Mouse (Mus musculus): ENCODE results near the gene Rims3. TPM values are rescaled to one million over a fixed set of nuclear protein-coding genes. Genes with fewer than 3 reads are reported as not detected.

Rims3 gene
- total and polyA plus RNA-seq, 2 experiments: 0.65 TPM

- WGBS: 3% methylated on average over 10 of the region's 10 CpGs
- Histone ChIP-seq H3K4me3 (ENCODE audit: insufficient read depth, low read depth, low read length) (no peak overlapping the region), H3K9ac (ENCODE audit: low read depth, low read length) (no peak overlapping the region), H3K27me3 (ENCODE audit: control insufficient read depth, insufficient read depth, low read length) (peaks cover 6% of the 10 kb centered on the region; the same call in 1 of the 2 replicates), H3K27ac (replicated peaks; ENCODE audit: insufficient read depth, low read depth, low read length) (no peak overlapping the region), H3K36me3 (ENCODE audit: control insufficient read depth, insufficient read depth, low read length) (no peaks in the 10 kb centered on the region), H3K79me2 (ENCODE audit: control insufficient read depth, insufficient read depth, low read length) (no peaks in the 10 kb centered on the region), H3K4me1 (ENCODE audit: control insufficient read depth, insufficient read depth, low read length) (no peaks in the 10 kb centered on the region)
- DNase-seq (ENCODE audit: extremely low read depth, low read depth, low spot score): peak; percentile 23
- TF ChIP-seq CTCF (IDR thresholded peaks at IDR 0.05; ENCODE audit: low read depth, low read length) (peak; percentile 85), POLR2A (IDR thresholded peaks at IDR 0.05; ENCODE audit: extremely low read depth, insufficient read depth, low read length) (no peak)
These were observed 3.7 kb upstream of the Rims3 start for GRCm38 (mm10) chr4:120850946-120851345.

- Histone ChIP-seq H3K4me3 (ENCODE audit: insufficient read depth, low read depth, low read length) (no peak overlapping the region), H3K9ac (ENCODE audit: low read depth, low read length) (no peak overlapping the region), H3K27ac (replicated peaks; ENCODE audit: insufficient read depth, low read depth, low read length) (no peak overlapping the region), H3K27me3 (ENCODE audit: control insufficient read depth, insufficient read depth, low read length) (peaks cover 6% of the 10 kb centered on the region; the same call in 1 of the 2 replicates), H3K79me2 (ENCODE audit: control insufficient read depth, insufficient read depth, low read length) (no peaks in the 10 kb centered on the region), H3K4me1 (ENCODE audit: control insufficient read depth, insufficient read depth, low read length) (no peaks in the 10 kb centered on the region), H3K36me3 (ENCODE audit: control insufficient read depth, insufficient read depth, low read length) (no peaks in the 10 kb centered on the region)
- no peak for TF ChIP-seq CTCF (IDR thresholded peaks at IDR 0.05; ENCODE audit: low read depth, low read length)
- TF ChIP-seq POLR2A (IDR thresholded peaks at IDR 0.05; ENCODE audit: extremely low read depth, insufficient read depth, low read length): no peak
- WGBS: 64% methylated on average over 7 of the region's 7 CpGs
- DNase-seq (ENCODE audit: extremely low read depth, low read depth, low spot score): no peak
These were observed 894 bp downstream of the Rims3 start for GRCm38 (mm10) chr4:120855360-120856060.

GRCm38 (mm10) chr4:120856376-120856775, 1.8 kb downstream of the Rims3 start:
- TF ChIP-seq CTCF (IDR thresholded peaks at IDR 0.05; ENCODE audit: low read depth, low read length) (no peak), POLR2A (IDR thresholded peaks at IDR 0.05; ENCODE audit: extremely low read depth, insufficient read depth, low read length) (no peak)
- H3K4me3 ChIP-seq (ENCODE audit: insufficient read depth, low read depth, low read length): no peak overlapping the region
- H3K36me3 ChIP-seq (ENCODE audit: control insufficient read depth, insufficient read depth, low read length): no peaks in the 10 kb centered on the region
- H3K79me2 ChIP-seq (ENCODE audit: control insufficient read depth, insufficient read depth, low read length): no peaks in the 10 kb centered on the region
- WGBS: 57% methylated on average over 5 of the region's 5 CpGs
- no peak for DNase-seq (ENCODE audit: extremely low read depth, low read depth, low spot score)
- no peak overlapping the region for H3K27ac ChIP-seq (replicated peaks; ENCODE audit: insufficient read depth, low read depth, low read length)
- peaks cover 6% of the 10 kb centered on the region; the same call in 1 of the 2 replicates for H3K27me3 ChIP-seq (ENCODE audit: control insufficient read depth, insufficient read depth, low read length)
- no peak overlapping the region for H3K9ac ChIP-seq (ENCODE audit: low read depth, low read length)
- no peaks in the 10 kb centered on the region for H3K4me1 ChIP-seq (ENCODE audit: control insufficient read depth, insufficient read depth, low read length)

GRCm38 (mm10) chr4:120859865-120860264, 5.2 kb downstream of the Rims3 start:
- DNase-seq (ENCODE audit: extremely low read depth, low read depth, low spot score): no peak
- H3K36me3 ChIP-seq (ENCODE audit: control insufficient read depth, insufficient read depth, low read length): no peaks in the 10 kb centered on the region
- no peak for TF ChIP-seq CTCF (IDR thresholded peaks at IDR 0.05; ENCODE audit: low read depth, low read length)
- no peak for TF ChIP-seq POLR2A (IDR thresholded peaks at IDR 0.05; ENCODE audit: extremely low read depth, insufficient read depth, low read length)
- no peak overlapping the region for H3K27ac ChIP-seq (replicated peaks; ENCODE audit: insufficient read depth, low read depth, low read length)
- no peak overlapping the region for H3K4me3 ChIP-seq (ENCODE audit: insufficient read depth, low read depth, low read length)
- WGBS: 78% methylated on average over 7 of the region's 7 CpGs
- H3K4me1 ChIP-seq (ENCODE audit: control insufficient read depth, insufficient read depth, low read length): no peaks in the 10 kb centered on the region
- H3K27me3 ChIP-seq (ENCODE audit: control insufficient read depth, insufficient read depth, low read length): peaks cover 1% of the 10 kb centered on the region; the same call in 1 of the 2 replicates
- no peaks in the 10 kb centered on the region for H3K79me2 ChIP-seq (ENCODE audit: control insufficient read depth, insufficient read depth, low read length)
- H3K9ac ChIP-seq (ENCODE audit: low read depth, low read length): no peak overlapping the region

- no peak overlapping the region for H3K4me3 ChIP-seq (ENCODE audit: insufficient read depth, low read depth, low read length)
- H3K27ac ChIP-seq (replicated peaks; ENCODE audit: insufficient read depth, low read depth, low read length): no peak overlapping the region
- no peaks in the 10 kb centered on the region for H3K79me2 ChIP-seq (ENCODE audit: control insufficient read depth, insufficient read depth, low read length)
- no peaks in the 10 kb centered on the region for H3K27me3 ChIP-seq (ENCODE audit: control insufficient read depth, insufficient read depth, low read length)
- H3K9ac ChIP-seq (ENCODE audit: low read depth, low read length): no peak overlapping the region
- no peaks in the 10 kb centered on the region for H3K36me3 ChIP-seq (ENCODE audit: control insufficient read depth, insufficient read depth, low read length)
- H3K4me1 ChIP-seq (ENCODE audit: control insufficient read depth, insufficient read depth, low read length): no peaks in the 10 kb centered on the region
- TF ChIP-seq CTCF (IDR thresholded peaks at IDR 0.05; ENCODE audit: low read depth, low read length): no peak
- no peak for TF ChIP-seq POLR2A (IDR thresholded peaks at IDR 0.05; ENCODE audit: extremely low read depth, insufficient read depth, low read length)
- DNase-seq (ENCODE audit: extremely low read depth, low read depth, low spot score): no peak
- 5% methylated on average over 6 of the region's 6 CpGs for WGBS
These were observed 11.6 kb downstream of the Rims3 start for GRCm38 (mm10) chr4:120866211-120866610.

GRCm38 (mm10) chr4:120868246-120868645, 13.6 kb downstream of the Rims3 start:
- H3K9ac ChIP-seq (ENCODE audit: low read depth, low read length): no peak overlapping the region
- no peaks in the 10 kb centered on the region for H3K4me1 ChIP-seq (ENCODE audit: control insufficient read depth, insufficient read depth, low read length)
- no peak for DNase-seq (ENCODE audit: extremely low read depth, low read depth, low spot score)
- TF ChIP-seq POLR2A (IDR thresholded peaks at IDR 0.05; ENCODE audit: extremely low read depth, insufficient read depth, low read length) (no peak), CTCF (IDR thresholded peaks at IDR 0.05; ENCODE audit: low read depth, low read length) (no peak)
- 62% methylated on average over 5 of the region's 5 CpGs for WGBS
- no peak overlapping the region for H3K27ac ChIP-seq (replicated peaks; ENCODE audit: insufficient read depth, low read depth, low read length)
- no peaks in the 10 kb centered on the region for H3K36me3 ChIP-seq (ENCODE audit: control insufficient read depth, insufficient read depth, low read length)
- H3K27me3 ChIP-seq (ENCODE audit: control insufficient read depth, insufficient read depth, low read length): no peaks in the 10 kb centered on the region
- no peaks in the 10 kb centered on the region for H3K79me2 ChIP-seq (ENCODE audit: control insufficient read depth, insufficient read depth, low read length)
- H3K4me3 ChIP-seq (ENCODE audit: insufficient read depth, low read depth, low read length): no peak overlapping the region
